Mouse (Mus musculus): ENCODE data around the gene Unc5cl.

The Unc5cl gene

DNA sequence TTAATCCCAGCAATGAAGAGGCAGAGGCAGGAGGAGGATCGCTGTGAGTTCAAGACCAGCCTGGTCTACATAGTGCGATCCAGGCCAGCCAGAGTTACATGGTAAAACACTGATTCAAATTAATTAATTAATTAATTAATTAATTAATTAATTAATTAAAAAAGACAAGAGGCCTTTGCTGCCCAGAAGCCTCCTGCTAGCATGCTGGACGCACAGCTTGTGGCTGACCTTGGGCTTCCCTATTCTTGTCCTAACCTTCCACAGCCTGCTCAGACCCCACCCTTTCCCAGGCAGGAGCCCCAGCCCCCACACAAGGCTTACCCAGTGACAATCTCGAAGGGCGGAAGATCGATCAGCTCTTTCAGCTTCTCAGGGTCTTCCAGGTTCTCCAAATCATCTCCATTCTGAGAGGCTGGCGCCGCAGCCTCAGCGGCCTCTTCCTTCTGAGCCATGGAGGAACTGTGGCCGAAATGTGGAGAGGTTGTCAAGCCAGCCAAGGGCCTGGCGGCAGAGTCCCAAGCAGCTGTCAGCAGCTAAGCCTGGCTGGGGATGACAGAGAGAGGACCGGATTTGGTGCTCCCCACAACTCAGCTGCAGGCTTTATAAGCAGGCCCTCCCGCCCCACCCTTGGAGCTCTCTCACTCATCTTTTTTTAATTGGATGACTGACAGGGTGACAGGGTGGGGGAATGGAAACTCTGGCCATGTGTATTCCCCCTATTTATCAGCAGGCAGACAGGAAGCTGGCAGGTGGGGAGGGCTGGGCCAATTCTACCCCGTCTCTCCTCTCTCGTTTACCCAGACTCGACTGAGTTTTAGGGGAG, 22.3 kb upstream of the Unc5cl start, which contains the start of gene Apobec2:
Gene Apobec2 (minus strand): TSS at position 773 of the 823 bp plus-strand sequence.
- no peak for DNase-seq (ENCODE audit: low spot score)

DNA sequence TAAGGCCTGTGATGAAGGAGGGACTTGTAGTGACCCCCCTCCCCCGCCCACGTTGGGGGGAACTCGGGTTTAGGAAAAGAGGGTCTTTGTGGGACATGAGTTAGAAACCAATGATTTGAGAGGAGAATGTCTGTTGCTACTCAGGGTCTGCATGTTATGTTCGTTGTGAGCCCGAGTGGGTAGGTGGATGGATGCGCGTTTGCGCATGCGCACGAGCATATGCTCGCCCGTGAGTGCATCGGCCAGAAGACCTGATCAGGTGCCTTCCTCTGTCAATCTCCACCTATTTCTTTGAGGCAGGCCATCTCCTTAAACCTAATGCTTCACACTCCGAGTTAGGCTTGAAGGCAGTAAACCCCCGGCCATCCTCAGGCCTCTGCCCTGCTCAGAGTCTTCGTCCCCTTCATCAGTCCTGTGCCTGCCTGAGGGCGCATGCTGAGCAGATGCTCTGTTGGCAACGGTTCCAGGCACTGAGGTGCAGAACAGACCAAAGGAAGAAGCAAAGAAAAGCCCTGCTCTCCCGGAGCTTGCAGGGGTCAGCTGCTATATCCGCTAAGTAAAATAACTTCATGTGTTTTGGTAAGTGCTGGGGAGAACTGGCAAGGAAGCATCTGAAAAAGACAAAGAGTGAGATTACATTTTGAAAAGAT, 21.6 kb upstream of the Unc5cl start:
- no peak for DNase-seq (ENCODE audit: low spot score)

GRCm38 (mm10) chr17:48433689-48434330, 20.9 kb upstream of the Unc5cl start:
- DNase-seq (ENCODE audit: low spot score) = no peak

DNA sequence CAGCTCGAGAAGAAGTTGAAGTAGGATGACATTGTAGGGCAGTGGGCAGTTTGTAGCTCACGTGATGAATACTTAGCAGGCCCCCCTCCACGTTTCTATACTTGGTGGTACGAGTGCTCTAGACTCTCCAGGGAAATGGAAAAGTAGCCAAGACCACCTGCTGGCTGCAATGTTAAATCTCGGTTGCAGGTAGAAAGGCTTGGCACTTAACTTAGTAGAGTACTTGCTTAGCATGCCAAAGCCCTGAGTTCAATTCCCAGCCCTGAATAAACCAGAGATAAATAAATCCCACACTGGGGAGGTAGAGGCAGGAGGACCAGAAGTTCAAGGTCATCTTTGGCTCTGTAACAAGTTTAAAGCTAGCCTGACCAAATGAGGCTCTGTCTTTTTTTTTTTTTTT, 20.2 kb upstream of the Unc5cl start:
- DNase-seq (ENCODE audit: low spot score) = no peak

GRCm38 (mm10) chr17:48436487-48436886, 18.2 kb upstream of the Unc5cl start:
- DNase-seq (ENCODE audit: low spot score) = no peak

DNA sequence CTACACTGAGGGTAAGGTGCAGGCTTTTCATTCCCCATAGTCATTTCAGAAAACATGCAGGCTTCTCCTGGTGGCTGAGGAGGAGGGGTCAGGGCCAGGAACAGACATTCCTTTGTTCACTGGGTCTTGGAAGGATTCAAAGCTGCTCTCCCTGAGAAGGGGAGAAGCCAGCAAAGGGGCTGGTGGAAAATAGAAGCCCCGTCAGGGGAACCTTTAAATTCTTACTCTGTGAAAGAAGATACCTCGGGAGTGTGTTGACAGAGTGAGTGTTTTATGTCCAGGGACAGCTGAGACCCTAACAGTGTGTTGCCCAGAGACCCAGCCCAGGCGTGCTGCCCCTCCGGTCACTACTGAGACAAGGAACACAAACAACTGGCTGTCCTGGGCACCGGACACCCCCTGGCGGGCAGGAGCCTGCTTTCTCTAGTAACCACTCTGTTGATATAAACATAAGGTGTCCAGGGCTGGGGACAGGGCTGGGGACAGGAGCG, 17.2 kb upstream of the Unc5cl start:
- DNase-seq (ENCODE audit: low spot score) = no peak

DNA sequence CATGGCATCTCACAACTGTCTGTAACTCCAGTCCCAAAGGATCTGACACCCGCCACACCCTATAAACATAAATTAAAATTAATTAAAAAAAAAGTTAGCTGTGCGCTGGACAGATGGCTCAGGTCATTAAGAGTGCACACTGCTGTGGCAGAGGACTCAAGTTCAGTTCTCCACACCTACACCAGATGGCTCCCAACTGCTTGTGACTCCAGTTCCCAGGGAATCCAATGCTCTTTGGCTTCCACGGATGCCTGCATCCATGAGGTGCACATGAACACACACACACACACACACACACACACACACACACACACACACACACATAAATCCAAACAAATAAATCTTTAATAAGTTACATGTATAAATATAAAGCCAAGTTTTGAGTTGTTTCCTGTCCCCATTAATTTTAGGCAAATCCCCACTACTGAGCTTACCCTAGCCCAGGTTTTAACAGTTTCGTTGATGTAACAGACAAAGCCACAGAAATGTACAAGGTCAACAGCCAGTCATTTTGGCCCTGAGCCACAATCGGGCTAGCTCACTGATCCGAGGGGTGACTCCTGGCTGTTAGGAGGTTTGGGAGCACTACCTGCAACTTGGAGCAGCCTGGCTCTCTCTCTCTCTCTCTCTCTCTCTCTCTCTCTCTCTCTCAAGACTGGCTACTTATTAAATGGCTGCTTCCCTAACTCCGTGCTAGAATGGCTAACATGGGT, 11.8 kb upstream of the Unc5cl start:
- no peak for DNase-seq (ENCODE audit: low spot score)

DNA sequence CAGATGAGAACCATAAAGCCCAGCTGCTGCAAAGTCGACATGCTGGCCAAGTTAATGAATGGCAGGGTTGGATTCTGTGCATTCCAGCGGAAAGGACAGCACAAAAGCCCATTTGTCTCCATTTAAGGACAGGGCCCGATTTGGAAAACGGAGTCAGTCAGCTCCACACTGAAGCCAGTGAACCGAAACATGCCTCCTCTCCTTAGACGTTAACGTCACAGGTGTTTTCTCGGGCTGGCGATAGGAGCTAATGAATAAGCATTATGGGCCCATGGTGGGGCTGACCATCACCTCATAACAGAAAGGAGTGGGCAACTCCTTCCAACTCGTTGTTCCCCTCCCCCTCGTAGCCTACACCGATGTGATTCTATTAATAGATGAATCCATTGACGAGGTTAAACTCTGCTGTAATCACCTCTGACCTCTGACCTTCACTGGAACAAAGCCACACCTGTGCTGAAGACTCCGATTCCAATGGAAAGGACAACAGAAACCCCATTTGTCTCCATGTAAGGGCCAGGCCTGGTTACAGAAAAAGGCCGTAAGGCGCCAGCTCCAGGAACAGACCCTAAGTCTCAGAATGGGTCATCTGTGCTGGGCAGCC, 11.1 kb upstream of the Unc5cl start:
- DNase-seq (ENCODE audit: low spot score) = no peak

- DNase-seq (ENCODE audit: low spot score) = no peak
Measured at GRCm38 (mm10) chr17:48447675-48448074, 7.0 kb upstream of the Unc5cl start.

- DNase-seq (ENCODE audit: low spot score) = no peak
Measured at GRCm38 (mm10) chr17:48450666-48451352, 3.9 kb upstream of the Unc5cl start.

DNA sequence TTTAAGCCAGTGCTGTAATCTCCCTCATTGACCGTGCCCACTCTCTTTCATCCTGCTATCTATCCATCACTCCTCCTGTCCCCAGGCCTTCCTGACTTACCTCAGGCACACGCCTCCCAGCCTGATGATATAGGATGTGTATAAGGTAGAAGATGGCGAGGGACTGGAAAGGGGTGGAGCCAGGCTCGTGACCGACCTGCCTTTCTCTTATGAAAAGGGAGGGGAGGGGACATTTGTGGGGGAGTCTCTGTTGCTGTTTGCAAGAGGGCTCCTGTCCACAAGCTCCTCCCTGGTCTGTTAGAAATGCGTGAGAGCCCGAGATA, 3.4 kb upstream of the Unc5cl start, which contains the start of gene Tspo2:
Gene Tspo2 (minus strand): TSS at position 170 of the 323 bp plus-strand sequence.
- DNase-seq (ENCODE audit: low spot score) = no peak

- no peak for DNase-seq (ENCODE audit: low spot score)
Measured at GRCm38 (mm10) chr17:48451753-48452444, 2.8 kb upstream of the Unc5cl start.

DNA sequence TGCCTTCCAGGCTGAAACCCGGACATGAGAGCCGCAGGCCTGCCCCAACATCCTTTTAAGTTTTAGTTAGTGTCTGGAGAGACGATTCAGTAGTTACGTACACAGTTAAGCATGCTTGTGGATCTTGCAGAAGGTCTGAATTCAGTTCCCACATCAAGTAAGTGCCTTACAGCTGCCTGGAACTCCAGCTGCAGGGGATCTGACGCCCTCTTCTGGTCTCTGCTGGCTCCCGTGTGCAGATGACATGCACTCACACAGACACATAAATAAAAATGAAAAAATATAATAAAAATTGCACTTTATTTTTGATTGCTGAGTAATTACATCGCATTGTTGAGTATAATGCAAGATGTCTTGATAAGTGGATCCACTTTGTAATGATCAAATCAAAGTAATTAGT, 1.2 kb upstream of the Unc5cl start:
- no peak for DNase-seq (ENCODE audit: low spot score)

- no peak for DNase-seq (ENCODE audit: low spot score)
Measured at GRCm38 (mm10) chr17:48454190-48454589, 511 bp upstream of the Unc5cl start.

- no peak for DNase-seq (ENCODE audit: low spot score)
Measured at GRCm38 (mm10) chr17:48455955-48456354, 1.3 kb downstream of the Unc5cl start.

DNA sequence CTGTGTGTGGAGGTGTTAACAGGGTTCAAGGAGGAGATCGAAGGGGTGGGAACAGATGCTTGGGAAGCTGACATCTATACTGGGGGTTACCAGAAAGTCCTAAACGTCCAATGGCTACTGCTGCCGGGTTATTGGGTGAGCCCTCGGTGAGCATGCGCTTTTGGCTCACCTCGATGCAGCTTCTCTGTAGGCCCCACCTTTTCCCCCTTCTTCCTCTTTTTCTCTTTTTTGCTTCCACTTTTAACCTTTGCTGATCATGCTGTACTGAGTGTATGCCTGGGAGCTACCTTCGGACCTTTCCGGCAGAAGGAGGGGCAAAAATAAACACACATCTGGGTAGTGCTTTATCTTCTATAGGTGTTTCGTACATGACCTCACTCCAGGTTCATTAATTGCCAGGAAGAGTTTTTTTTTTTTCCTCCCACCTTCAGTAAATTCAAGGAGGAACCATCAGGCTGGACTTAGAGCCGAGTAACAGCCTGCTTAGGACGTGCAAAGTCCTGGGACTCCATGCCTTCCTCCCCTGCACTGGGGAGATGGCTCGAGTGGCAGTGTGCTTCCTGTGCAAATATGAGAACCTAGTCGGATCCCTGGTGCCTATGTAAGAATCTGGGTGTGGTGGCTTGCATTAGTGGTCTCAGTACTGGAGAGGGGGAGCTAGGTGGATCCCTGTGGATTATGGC, 3.4 kb downstream of the Unc5cl start:
- DNase-seq (ENCODE audit: low spot score) = no peak

GRCm38 (mm10) chr17:48462096-48462495, 7.4 kb downstream of the Unc5cl start:
- DNase-seq (ENCODE audit: low spot score) = no peak

- no peak for DNase-seq (ENCODE audit: low spot score)
Measured at GRCm38 (mm10) chr17:48463391-48463790, 8.7 kb downstream of the Unc5cl start.

DNA sequence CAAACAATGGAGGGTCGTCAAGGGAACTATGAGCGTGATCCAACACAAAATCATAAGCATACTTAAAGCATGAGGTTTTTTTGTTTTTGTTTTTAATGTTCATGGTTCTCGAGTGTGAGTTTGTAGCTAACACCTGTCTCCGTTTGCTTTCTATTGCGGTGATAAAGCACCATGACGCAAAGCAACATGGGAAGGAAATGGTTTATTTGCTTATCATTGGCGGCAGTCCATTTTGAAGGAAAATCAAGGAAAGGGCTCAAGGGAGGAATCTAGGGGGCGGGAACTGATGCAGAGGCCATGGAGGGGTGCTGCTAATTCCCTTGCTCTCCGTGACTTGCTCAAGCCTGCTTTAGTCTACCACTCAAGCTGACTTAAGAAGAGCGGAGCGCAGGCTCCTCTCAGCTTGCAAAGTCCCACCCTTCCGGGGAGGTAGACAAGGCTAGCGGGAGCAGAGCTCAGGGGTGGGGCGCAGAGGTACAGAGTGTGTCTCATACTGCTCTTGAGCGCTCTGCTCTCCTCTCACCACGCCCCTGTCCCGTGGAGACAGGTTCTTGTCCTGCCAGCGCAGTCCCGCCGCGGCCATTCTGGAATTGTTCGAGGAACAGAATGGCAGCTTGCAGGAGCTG, 12.2 kb downstream of the Unc5cl start:
- no peak for DNase-seq (ENCODE audit: low spot score)

Measured in lung, postnatal 25 days (tissue).